Mouse (Mus musculus): ENCODE measurements at regions not wholly inside any gene's neighbourhood (a gene's known extent, or its start where the extent isn't known, plus 50 kb on each side); places are given as distances from the start of the nearest gene placed in this dataset.

DNA sequence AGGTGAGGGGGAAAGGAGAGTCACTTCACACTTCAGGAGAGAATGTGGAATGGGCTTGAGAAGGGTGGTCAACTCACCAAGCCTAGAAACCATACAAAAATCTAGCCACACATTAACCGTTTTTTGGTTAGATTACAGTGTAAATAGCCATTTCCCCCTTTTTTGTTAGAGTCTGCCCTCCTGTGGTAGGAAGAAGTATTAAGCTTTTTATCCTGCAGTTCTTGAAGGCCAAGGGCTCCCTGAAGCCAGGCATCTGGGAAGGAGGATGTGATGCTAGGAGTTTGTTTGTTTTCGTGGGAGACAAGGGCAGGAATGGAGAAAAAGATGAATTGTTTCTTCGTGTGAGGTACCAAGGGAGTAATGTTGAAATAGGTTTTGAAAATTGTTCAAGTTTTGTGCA is 73.5 kb upstream of the Ccdc160 start:
- TF ChIP-seq CTCF (IDR thresholded peaks at IDR 0.05; ENCODE audit: insufficient read depth, low read length) (no peak), POLR2A (IDR thresholded peaks at IDR 0.05; ENCODE audit: borderline replicate concordance, extremely low read depth, low read depth, low read length) (no peak)
